In the genomic region with DNA sequence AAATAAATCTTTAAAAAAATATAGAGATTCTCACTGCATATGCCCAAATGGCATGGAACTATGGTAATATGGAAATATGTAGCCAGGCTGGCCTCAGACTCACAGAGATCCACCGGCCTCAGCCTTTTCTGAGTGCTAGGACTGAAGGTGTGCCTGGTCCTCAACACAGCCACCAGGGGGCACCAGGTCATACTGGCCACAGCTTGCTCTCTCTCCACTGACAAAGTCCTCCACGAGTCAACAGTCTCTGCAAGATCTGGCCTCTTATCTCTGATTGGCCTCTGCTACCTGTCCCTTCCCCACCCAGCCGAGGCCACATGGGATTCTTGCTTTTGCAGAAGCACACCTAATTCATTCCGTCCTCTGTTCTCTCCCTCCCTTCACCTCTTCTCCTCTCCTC, we compare ENCODE assay signal across 1 mouse cellular context.
TF ChIP-seq lines count a peak whose summit lies in the region.

No protein-coding gene starts in this region.

TF ChIP-seq in MEL, 35 proteins besides CTCF, POLR2A, EP300 and RAD21 (continued from another document):
- TF ChIP-seq ZNF384 (IDR thresholded peaks at IDR 0.05; ENCODE audit: low read depth, low read length) (no peak), MAZ (IDR thresholded peaks at IDR 0.05; ENCODE audit: low read depth, low read length) (no peak), TAL1 (IDR thresholded peaks at IDR 0.05; ENCODE audit: low read length) (no peak), CHD2 (IDR thresholded peaks at IDR 0.05; ENCODE audit: low read length) (no peak)
